Mouse (Mus musculus): ENCODE data around the gene Snn. TPM values are rescaled to one million over a fixed set of nuclear protein-coding genes. Genes with fewer than 3 reads are reported as not detected.

Gene Snn
- polyA plus RNA-seq, 1 experiment = 174 TPM

- no peak overlapping the region for H3K4me3 ChIP-seq (ENCODE audit: insufficient read depth, low read length)
- H3K27ac ChIP-seq (ENCODE audit: insufficient read depth, low read length) = no peak overlapping the region
- TF ChIP-seq POLR2A (IDR thresholded peaks at IDR 0.05; ENCODE audit: extremely low read depth, insufficient read depth, low read length) = no peak
- no peak for TF ChIP-seq CTCF (IDR thresholded peaks at IDR 0.05; ENCODE audit: extremely low read depth, insufficient read depth, low read length)
- no peaks in the 10 kb centered on the region for H3K4me1 ChIP-seq (ENCODE audit: control insufficient read depth, insufficient read depth, low read length)
These were observed 38.6 kb upstream of the Snn start for GRCm38 (mm10) chr16:11022113-11022489.

GRCm38 (mm10) chr16:11023618-11024017, 37.1 kb upstream of the Snn start:
- no peak for TF ChIP-seq POLR2A (IDR thresholded peaks at IDR 0.05; ENCODE audit: extremely low read depth, insufficient read depth, low read length)
- no peak for TF ChIP-seq CTCF (IDR thresholded peaks at IDR 0.05; ENCODE audit: extremely low read depth, insufficient read depth, low read length)
- Histone ChIP-seq H3K27ac (ENCODE audit: insufficient read depth, low read length) (no peak overlapping the region), H3K4me1 (ENCODE audit: control insufficient read depth, insufficient read depth, low read length) (no peaks in the 10 kb centered on the region), H3K4me3 (ENCODE audit: insufficient read depth, low read length) (no peak overlapping the region)

GRCm38 (mm10) chr16:11024841-11025240, 35.9 kb upstream of the Snn start:
- Histone ChIP-seq H3K27ac (ENCODE audit: insufficient read depth, low read length) (no peak overlapping the region), H3K4me1 (ENCODE audit: control insufficient read depth, insufficient read depth, low read length) (no peaks in the 10 kb centered on the region), H3K4me3 (ENCODE audit: insufficient read depth, low read length) (no peak overlapping the region)
- TF ChIP-seq POLR2A (IDR thresholded peaks at IDR 0.05; ENCODE audit: extremely low read depth, insufficient read depth, low read length) = no peak
- no peak for TF ChIP-seq CTCF (IDR thresholded peaks at IDR 0.05; ENCODE audit: extremely low read depth, insufficient read depth, low read length)

GRCm38 (mm10) chr16:11028206-11028605, 32.5 kb upstream of the Snn start:
- Histone ChIP-seq H3K4me1 (ENCODE audit: control insufficient read depth, insufficient read depth, low read length) (no peaks in the 10 kb centered on the region), H3K4me3 (ENCODE audit: insufficient read depth, low read length) (no peak overlapping the region), H3K27ac (ENCODE audit: insufficient read depth, low read length) (no peak overlapping the region)
- TF ChIP-seq POLR2A (IDR thresholded peaks at IDR 0.05; ENCODE audit: extremely low read depth, insufficient read depth, low read length) = no peak
- no peak for TF ChIP-seq CTCF (IDR thresholded peaks at IDR 0.05; ENCODE audit: extremely low read depth, insufficient read depth, low read length)

- Histone ChIP-seq H3K4me3 (ENCODE audit: insufficient read depth, low read length) (no peak overlapping the region), H3K4me1 (ENCODE audit: control insufficient read depth, insufficient read depth, low read length) (no peaks in the 10 kb centered on the region), H3K27ac (ENCODE audit: insufficient read depth, low read length) (no peak overlapping the region)
- TF ChIP-seq CTCF (IDR thresholded peaks at IDR 0.05; ENCODE audit: extremely low read depth, insufficient read depth, low read length) (no peak), POLR2A (IDR thresholded peaks at IDR 0.05; ENCODE audit: extremely low read depth, insufficient read depth, low read length) (no peak)
These were observed 29.9 kb upstream of the Snn start for GRCm38 (mm10) chr16:11030844-11031243.

- H3K4me3 ChIP-seq (ENCODE audit: insufficient read depth, low read length) = no peak overlapping the region
- no peaks in the 10 kb centered on the region for H3K4me1 ChIP-seq (ENCODE audit: control insufficient read depth, insufficient read depth, low read length)
- no peak overlapping the region for H3K27ac ChIP-seq (ENCODE audit: insufficient read depth, low read length)
- TF ChIP-seq POLR2A (IDR thresholded peaks at IDR 0.05; ENCODE audit: extremely low read depth, insufficient read depth, low read length) (no peak), CTCF (IDR thresholded peaks at IDR 0.05; ENCODE audit: extremely low read depth, insufficient read depth, low read length) (peak; percentile 45; the same call in 1 of the 2 replicates)
These were observed 29.4 kb upstream of the Snn start for GRCm38 (mm10) chr16:11031320-11031719.

GRCm38 (mm10) chr16:11034193-11034803, 26.4 kb upstream of the Snn start:
- Histone ChIP-seq H3K4me3 (ENCODE audit: insufficient read depth, low read length) (no peak overlapping the region), H3K27ac (ENCODE audit: insufficient read depth, low read length) (no peak overlapping the region), H3K4me1 (ENCODE audit: control insufficient read depth, insufficient read depth, low read length) (no peaks in the 10 kb centered on the region)
- TF ChIP-seq POLR2A (IDR thresholded peaks at IDR 0.05; ENCODE audit: extremely low read depth, insufficient read depth, low read length) (no peak), CTCF (IDR thresholded peaks at IDR 0.05; ENCODE audit: extremely low read depth, insufficient read depth, low read length) (peak; percentile 99)

GRCm38 (mm10) chr16:11035273-11035672, 25.5 kb upstream of the Snn start:
- Histone ChIP-seq H3K4me3 (ENCODE audit: insufficient read depth, low read length) (no peak overlapping the region), H3K27ac (ENCODE audit: insufficient read depth, low read length) (no peak overlapping the region), H3K4me1 (ENCODE audit: control insufficient read depth, insufficient read depth, low read length) (no peaks in the 10 kb centered on the region)
- no peak for TF ChIP-seq CTCF (IDR thresholded peaks at IDR 0.05; ENCODE audit: extremely low read depth, insufficient read depth, low read length)
- no peak for TF ChIP-seq POLR2A (IDR thresholded peaks at IDR 0.05; ENCODE audit: extremely low read depth, insufficient read depth, low read length)

- Histone ChIP-seq H3K27ac (ENCODE audit: insufficient read depth, low read length) (no peak overlapping the region), H3K4me1 (ENCODE audit: control insufficient read depth, insufficient read depth, low read length) (no peaks in the 10 kb centered on the region), H3K4me3 (ENCODE audit: insufficient read depth, low read length) (no peak overlapping the region)
- TF ChIP-seq CTCF (IDR thresholded peaks at IDR 0.05; ENCODE audit: extremely low read depth, insufficient read depth, low read length) (peak; percentile 82), POLR2A (IDR thresholded peaks at IDR 0.05; ENCODE audit: extremely low read depth, insufficient read depth, low read length) (no peak)
These were observed 24.8 kb upstream of the Snn start for GRCm38 (mm10) chr16:11035790-11036431.

- Histone ChIP-seq H3K27ac (ENCODE audit: insufficient read depth, low read length) (no peak overlapping the region), H3K4me3 (ENCODE audit: insufficient read depth, low read length) (no peak overlapping the region), H3K4me1 (ENCODE audit: control insufficient read depth, insufficient read depth, low read length) (no peaks in the 10 kb centered on the region)
- TF ChIP-seq POLR2A (IDR thresholded peaks at IDR 0.05; ENCODE audit: extremely low read depth, insufficient read depth, low read length) = no peak
- no peak for TF ChIP-seq CTCF (IDR thresholded peaks at IDR 0.05; ENCODE audit: extremely low read depth, insufficient read depth, low read length)
These were observed 20.1 kb upstream of the Snn start for GRCm38 (mm10) chr16:11040603-11041002.
